Mouse (Mus musculus) liver, embryonic 15.5 days (tissue): ENCODE results near the gene Gm44790. TPM values are rescaled to one million over a fixed set of nuclear protein-coding genes. Genes with fewer than 3 reads are reported as not detected.
"Not testable (repeated sequence)": the region's sequence is repeated elsewhere in the genome, so short reads cannot be mapped to it uniquely, and the experiment has no call there.

Source experiments
- ATAC-seq: fragments of 200-750 bp; cut with Nextera tagmentation; 2 replicates; pipeline ENCODE4 v1.8.0; 2017; ENCODE audit warnings: moderate number of reproducible peaks, mild to moderate bottlenecking, moderate library complexity; ENCODE audit not compliant: insufficient read depth
- H3K27ac ChIP-seq: fragments of 300-500 bp; sonication (generic); replicated peaks from 2 replicates; pipeline ENCODE4 v1.5.1; 2015; ENCODE audit warnings: mild to moderate bottlenecking, inconsistent platforms
- H3K27me3 ChIP-seq: fragments of 300-500 bp; sonication (generic); 2 replicates; pipeline ENCODE4 v1.6.1; 2015; ENCODE audit warnings: mild to moderate bottlenecking, inconsistent platforms
- H3K36me3 ChIP-seq: fragments of 300-500 bp; sonication (generic); replicated peaks from 2 replicates; pipeline ENCODE4 v1.6.1; 2015; ENCODE audit warnings: moderate library complexity, mild to moderate bottlenecking, inconsistent platforms
- H3K4me1 ChIP-seq: fragments of 300-500 bp; sonication (generic); replicated peaks from 2 replicates; pipeline ENCODE4 v1.6.1; 2015; ENCODE audit warnings: inconsistent platforms
- H3K4me2 ChIP-seq: fragments of 300-500 bp; sonication (generic); 2 replicates; pipeline ENCODE4 v1.6.1; 2015; ENCODE audit warnings: moderate library complexity, mild to moderate bottlenecking, inconsistent platforms
- H3K4me3 ChIP-seq: fragments of 300-500 bp; sonication (generic); replicated peaks from 2 replicates; pipeline ENCODE4 v1.5.1; 2015; ENCODE audit warnings: mild to moderate bottlenecking, inconsistent platforms
- H3K9ac ChIP-seq: fragments of 300-500 bp; sonication (generic); 2 replicates; pipeline ENCODE4 v1.6.1; 2015; ENCODE audit warnings: moderate library complexity, mild to moderate bottlenecking, inconsistent platforms
- H3K9me3 ChIP-seq: fragments of 300-500 bp; sonication (generic); replicated peaks from 2 replicates; pipeline ENCODE4 v1.6.1; 2016; ENCODE audit warnings: inconsistent platforms
- WGBS: fragments of 180-500 bp; shearing (Covaris S2); methylation state at CpG from one replicate; pipeline ENCODE4 v1.1.7; 2015; ENCODE audit warnings: mixed read lengths; ENCODE audit not compliant: insufficient replicate concordance; 5-methylcytosine and 5-hydroxymethylcytosine counted together
- polyA plus RNA-seq: library from polyadenylated mRNA; unstranded; fragments of >200 nt; fragmentation: Nextera tagmentation; extraction: Ambion mirVana; gene quantifications from 2 replicates; pipeline ENCODE4 v1.2.1, GENCODE M21; 2015

Gm44790 gene
- polyA plus RNA-seq, 1 experiment from 2014 or later, result not detected

DNA sequence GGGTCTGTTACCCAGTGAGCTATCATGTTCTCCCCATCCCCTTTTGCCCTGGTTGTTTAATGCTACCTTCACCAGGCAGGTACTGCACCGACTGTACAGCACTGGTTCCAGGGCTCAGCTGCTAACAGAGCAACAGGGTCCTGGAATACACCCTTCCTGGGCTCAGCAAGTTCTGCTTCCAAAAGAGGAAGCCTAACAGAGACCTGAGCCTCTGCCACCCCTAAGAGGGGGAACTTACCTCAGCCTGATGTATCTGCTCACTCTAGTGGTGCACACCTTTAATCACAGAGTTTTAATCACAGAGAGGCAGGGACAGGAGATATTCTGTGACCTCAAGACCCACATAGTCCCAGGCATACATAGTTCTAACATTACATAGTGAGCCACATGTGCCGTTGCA is 63.5 kb downstream of the Gm44790 start:
- no peak overlapping the region for H3K27ac ChIP-seq

DNA sequence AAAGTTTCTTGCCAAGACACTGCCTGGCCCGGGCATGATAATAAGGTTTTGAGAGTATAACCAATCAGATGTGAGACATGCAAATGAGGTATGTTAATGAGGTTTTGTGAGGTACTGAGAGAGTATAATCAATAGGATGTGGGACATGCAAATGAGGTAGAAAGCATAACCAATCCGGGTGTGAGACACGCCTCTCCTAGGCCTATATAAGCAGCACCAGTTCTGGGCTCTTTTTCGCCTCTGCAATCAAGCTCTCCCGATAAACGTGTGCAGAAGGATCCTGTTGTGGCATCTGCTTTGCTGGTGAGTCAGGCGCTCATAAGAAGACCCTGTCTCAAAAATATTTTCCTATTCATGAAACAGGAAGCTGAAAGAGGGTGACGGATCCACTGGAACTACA is 64.0 kb downstream of the Gm44790 start:
- H3K27me3 ChIP-seq, H3K9me3 ChIP-seq, H3K4me3 ChIP-seq, H3K27ac ChIP-seq, H3K9ac ChIP-seq, ATAC-seq, H3K36me3 ChIP-seq, H3K4me2 ChIP-seq: not testable (repeated sequence)
- H3K4me1 ChIP-seq, result peaks cover 38% of the 10 kb centered on the region
- WGBS, result 83% methylated on average over 8 of the region's 8 CpGs

More for the DNA sequence above, 63.5 kb downstream of the Gm44790 start:
- Histone ChIP-seq H3K4me2 (no peak overlapping the region), H3K9ac (no peak overlapping the region), H3K27me3 (no peaks in the 10 kb centered on the region), H3K4me1 (peaks cover 38% of the 10 kb centered on the region), H3K36me3 (no peaks in the 10 kb centered on the region), H3K4me3 (no peak overlapping the region), H3K9me3 (no peaks in the 10 kb centered on the region)
- ATAC-seq, result no peak
- 66% methylated on average over 2 of the region's 2 CpGs for WGBS

GRCm38 (mm10) chr6:86493469-86494263 is 67.2 kb downstream of the Gm44790 start:
- 20% methylated on average over 13 of the region's 13 CpGs for WGBS
- H3K27me3 ChIP-seq, result no peaks in the 10 kb centered on the region
- no peaks in the 10 kb centered on the region for H3K9me3 ChIP-seq
- H3K27ac ChIP-seq, result no peak overlapping the region
- no peak overlapping the region for H3K4me2 ChIP-seq
- H3K4me1 ChIP-seq, result peaks cover 30% of the 10 kb centered on the region
- no peak overlapping the region for H3K4me3 ChIP-seq
- ATAC-seq, result no peak
- no peaks in the 10 kb centered on the region for H3K36me3 ChIP-seq
- H3K9ac ChIP-seq, result no peak overlapping the region

GRCm38 (mm10) chr6:86494767-86495166 is 68.3 kb downstream of the Gm44790 start:
- Histone ChIP-seq H3K27me3 (no peaks in the 10 kb centered on the region), H3K4me2 (no peak overlapping the region), H3K9ac (no peak overlapping the region), H3K4me3 (no peak overlapping the region), H3K4me1 (peaks cover 40% of the 10 kb centered on the region), H3K27ac (no peak overlapping the region), H3K36me3 (no peaks in the 10 kb centered on the region), H3K9me3 (no peaks in the 10 kb centered on the region)
- no peak for ATAC-seq
- WGBS, result 71% methylated on average over 7 of the region's 7 CpGs

Other genes with a start within 250 kb of the Gm44790 start
- 2.0 and 2.5 TPM in 2 replicates for gene Tgfa, start 231.4 kb upstream of the Gm44790 start, polyA plus RNA-seq
- gene Fam136a, start 61.0 kb upstream of the Gm44790 start, polyA plus RNA-seq, result 62.9 and 65.2 TPM in 2 replicates
- 251 and 306 TPM in 2 replicates for gene Snrpg, start 55.4 kb upstream of the Gm44790 start, polyA plus RNA-seq
- gene Pcyox1, start 29.5 kb upstream of the Gm44790 start, polyA plus RNA-seq, result 58.6 and 66.3 TPM in 2 replicates
- gene Tia1, start 22.4 kb upstream of the Gm44790 start, polyA plus RNA-seq, result 19.1 and 20.8 TPM in 2 replicates
- 10.3 and 11.1 TPM in 2 replicates for gene C87436, start 11.7 kb downstream of the Gm44790 start, polyA plus RNA-seq
- gene Pcbp1, start 99.7 kb downstream of the Gm44790 start, polyA plus RNA-seq, result 253 and 255 TPM in 2 replicates
- gene Asprv1, start 201.5 kb downstream of the Gm44790 start, polyA plus RNA-seq, result 2.0 and 2.9 TPM in 2 replicates
- 48.8 and 58.0 TPM in 2 replicates for gene Mxd1, start 242.5 kb downstream of the Gm44790 start, polyA plus RNA-seq